Mouse (Mus musculus) ovary, adult 18-20 months (tissue): ENCODE data around the gene Pdha2.

ENCODE experiments used
- DNase-seq: peaks from one replicate; pipeline ENCODE4 v3.0.0; 2022; ENCODE audit warnings: low spot score, mixed read lengths

Gene Pdha2

GRCm38 (mm10) chr3:141212255-141212654, at the start of gene Pdha2:
Gene Pdha2 (minus strand): TSS chr3:141212355.
- no peak for DNase-seq

DNA sequence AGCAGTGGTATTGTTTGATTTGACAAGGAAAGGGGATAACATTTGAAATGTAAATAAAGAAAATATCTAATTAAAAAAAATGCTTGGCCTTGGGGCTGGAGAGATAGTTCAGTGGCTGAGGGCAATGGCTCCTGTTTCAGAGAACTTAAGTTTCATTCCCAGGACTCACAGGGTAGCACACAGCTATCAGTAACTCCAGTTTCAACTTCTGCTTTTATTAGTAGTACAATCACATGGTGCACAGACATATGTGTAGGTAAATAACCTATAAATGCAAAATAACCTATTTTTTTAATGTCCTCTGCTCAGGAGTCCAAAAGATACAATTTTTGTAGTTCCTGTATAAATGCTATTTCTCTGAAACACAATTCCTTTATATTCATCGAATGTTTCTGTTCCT, 48.4 kb upstream of the Pdha2 start:
- DNase-seq = no peak

DNA sequence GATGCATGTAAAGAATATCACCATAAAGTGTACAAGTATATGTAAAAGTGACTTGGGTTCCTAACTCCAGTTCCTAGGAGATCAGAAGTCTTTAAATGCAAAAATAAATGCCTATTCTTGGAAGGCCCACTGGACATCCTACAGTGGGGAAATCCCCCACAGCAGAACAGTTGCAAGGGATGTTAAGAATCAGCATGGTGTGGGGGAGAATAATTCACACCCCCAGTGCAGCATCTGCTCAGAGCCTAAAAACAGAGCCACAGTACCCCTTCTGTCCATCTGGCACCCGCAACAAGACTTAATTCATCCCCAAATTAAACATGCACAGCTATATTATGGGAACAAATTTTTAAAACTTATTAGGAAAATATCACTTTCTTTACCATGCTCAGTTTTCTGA, 39.3 kb upstream of the Pdha2 start:
- no peak for DNase-seq

DNA sequence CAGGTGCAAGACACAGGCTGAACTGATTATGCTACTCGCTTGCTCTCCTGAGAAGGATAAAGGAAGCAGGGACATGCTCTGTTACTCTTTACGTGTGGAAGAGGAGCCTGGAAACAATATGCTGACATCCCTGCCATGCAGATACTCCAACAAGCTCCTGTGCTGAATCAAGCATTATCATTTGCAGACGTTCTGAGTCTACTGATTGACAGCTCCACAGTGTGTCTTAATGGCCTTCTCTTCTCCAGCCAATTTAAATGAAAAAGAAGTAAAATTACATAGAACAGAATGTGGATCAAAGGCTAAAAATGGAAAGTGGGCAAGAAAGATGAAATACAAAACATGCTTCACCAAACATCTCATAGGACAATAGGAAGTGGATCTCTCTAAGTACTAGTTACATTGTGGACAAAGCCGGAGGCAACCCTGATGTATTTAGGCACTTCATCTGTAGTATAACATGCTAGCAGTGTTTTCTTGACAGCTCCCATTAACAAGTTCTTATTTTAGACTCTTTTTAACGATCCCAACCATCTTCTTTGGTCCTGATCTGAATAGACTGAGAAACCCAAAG, 32.7 kb upstream of the Pdha2 start:
- no peak for DNase-seq

GRCm38 (mm10) chr3:141238071-141238470, 25.9 kb upstream of the Pdha2 start:
- DNase-seq = no peak

- DNase-seq = no peak
Observed at GRCm38 (mm10) chr3:141229148-141229547, 17.0 kb upstream of the Pdha2 start.

DNA sequence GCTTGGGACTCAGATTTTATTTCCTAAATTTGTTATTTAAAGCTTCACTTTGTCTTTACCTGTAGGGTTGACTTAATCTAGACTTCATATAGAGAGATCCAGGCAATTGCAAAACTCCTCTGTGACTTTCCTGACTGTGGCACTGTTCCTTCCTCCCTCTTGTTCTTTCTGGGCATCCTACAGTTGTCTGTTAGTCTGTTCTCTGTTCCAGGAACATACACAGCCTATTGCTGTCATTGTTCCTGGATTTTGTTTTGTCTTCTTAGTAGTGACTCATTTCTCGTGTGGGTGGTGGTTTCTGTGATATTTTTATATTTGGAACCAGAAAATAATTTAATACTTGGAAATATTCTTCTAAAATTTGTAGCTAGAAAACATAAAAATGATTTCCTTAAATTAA, 10.2 kb upstream of the Pdha2 start:
- no peak for DNase-seq

- no peak for DNase-seq
Observed at GRCm38 (mm10) chr3:141218561-141218960, 6.4 kb upstream of the Pdha2 start.

DNA sequence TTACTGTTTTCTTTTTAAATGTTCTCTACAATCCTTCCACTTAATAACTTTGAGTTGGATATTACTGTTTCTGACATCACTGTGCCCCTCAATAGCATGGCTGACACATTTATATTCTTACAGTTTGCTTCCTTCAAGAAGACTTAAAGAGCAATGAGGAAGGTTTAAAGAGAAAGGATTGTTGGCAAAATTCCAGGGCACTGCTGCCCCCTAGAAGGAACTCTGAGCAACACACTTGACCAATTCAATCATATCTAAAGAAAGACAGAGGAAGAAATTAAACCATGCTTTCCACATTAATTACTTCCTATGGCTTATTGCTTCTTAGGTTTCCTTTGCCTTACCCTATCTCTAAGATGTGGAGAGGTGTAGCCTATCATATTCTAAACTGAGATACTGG, 4.8 kb upstream of the Pdha2 start:
- no peak for DNase-seq

- no peak for DNase-seq
Observed at GRCm38 (mm10) chr3:141216237-141216636, 4.1 kb upstream of the Pdha2 start.

- DNase-seq = no peak
Observed at GRCm38 (mm10) chr3:141214789-141215188, 2.6 kb upstream of the Pdha2 start.

DNA sequence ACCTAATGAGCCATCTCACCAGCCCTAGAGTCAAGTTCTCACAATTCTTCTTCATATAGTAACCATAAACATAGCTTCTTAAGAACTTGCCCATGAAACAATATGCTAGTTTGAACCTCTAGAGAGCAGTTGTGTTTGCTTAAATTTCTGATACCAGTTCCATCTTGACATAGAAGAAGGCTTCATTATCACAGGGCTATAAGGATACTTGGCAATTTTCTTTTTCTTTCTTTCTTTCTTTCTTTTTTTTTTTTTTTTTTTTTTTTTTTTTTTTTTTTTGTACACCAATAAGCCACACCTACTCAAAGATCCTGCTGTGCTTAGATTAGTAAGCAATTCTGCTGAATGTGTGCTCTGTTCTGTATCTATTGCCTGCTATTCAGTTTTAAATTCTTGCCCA, 2.0 kb upstream of the Pdha2 start:
- DNase-seq = no peak

GRCm38 (mm10) chr3:141211644-141212043, 511 bp downstream of the Pdha2 start:
- no peak for DNase-seq

DNA sequence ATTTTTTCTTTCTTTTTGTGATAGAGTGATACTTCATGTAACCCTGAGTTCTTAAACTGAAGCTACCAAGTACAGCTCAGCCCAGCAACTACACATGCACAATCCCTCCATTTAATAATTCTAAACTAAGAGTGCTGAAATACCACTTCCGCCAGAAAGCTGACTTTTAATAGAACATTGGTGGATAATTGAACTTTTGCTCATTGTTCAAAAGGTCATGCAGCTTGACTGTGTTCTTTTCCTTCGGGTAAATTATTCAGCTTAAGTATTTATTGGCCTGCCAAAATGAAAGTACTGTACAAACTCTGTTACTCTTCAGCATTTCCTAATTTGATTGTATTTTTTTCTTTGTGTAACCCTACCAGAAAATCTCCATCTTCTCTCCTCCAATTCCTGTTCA, 10.4 kb downstream of the Pdha2 start:
- DNase-seq = no peak

GRCm38 (mm10) chr3:141197308-141197861, 14.8 kb downstream of the Pdha2 start:
- DNase-seq = no peak

DNA sequence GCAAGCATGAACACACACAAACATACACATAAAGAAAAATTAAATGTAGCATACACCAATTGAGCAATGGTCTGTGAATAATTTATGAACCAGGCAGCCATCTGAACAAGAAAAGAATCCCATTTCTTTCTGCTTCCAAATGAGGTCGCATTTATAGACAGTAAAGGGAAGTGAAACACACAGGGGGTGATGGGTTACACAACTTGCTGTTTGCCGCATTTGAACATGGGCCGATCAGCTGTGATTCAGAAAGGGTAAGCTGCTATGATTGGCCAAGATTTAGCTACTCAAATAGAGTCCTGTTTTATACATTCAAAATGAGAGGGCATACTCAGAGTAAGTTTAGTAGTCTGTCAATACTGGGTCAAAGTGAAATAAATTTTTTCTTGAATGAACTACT, 20.5 kb downstream of the Pdha2 start:
- no peak for DNase-seq

DNA sequence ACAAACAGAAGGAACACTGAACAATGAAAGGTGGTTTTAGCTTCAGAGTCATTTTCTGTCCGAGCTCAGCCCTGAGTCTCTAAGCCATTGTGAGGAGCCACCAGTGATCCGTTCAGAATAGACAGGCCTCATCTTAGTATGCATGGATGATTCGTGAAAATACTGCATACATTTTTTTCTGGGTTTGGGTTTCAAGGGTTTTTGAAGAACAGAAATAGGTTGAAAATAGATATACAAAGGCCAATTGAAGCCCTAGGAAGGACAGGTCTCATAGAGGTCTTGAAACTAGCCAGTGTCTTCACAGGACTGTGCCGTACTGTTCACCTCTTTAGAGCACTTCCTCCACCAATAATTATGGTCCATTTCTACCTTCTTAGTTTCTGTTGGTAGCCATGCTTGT, 21.7 kb downstream of the Pdha2 start:
- no peak for DNase-seq

GRCm38 (mm10) chr3:141160986-141161385, 51.2 kb downstream of the Pdha2 start:
- DNase-seq = no peak
